Mouse (Mus musculus): ENCODE measurements around the gene 2810459M11Rik. TPM values are rescaled to one million over a fixed set of nuclear protein-coding genes. Genes with fewer than 3 reads are reported as not detected.

Gene 2810459M11Rik
- not detected in 2 replicates for total RNA-seq (2015; ENCODE audit: low replicate concordance)
- not detected in 2 replicates for total RNA-seq (2017; ENCODE audit: low replicate concordance)

DNA sequence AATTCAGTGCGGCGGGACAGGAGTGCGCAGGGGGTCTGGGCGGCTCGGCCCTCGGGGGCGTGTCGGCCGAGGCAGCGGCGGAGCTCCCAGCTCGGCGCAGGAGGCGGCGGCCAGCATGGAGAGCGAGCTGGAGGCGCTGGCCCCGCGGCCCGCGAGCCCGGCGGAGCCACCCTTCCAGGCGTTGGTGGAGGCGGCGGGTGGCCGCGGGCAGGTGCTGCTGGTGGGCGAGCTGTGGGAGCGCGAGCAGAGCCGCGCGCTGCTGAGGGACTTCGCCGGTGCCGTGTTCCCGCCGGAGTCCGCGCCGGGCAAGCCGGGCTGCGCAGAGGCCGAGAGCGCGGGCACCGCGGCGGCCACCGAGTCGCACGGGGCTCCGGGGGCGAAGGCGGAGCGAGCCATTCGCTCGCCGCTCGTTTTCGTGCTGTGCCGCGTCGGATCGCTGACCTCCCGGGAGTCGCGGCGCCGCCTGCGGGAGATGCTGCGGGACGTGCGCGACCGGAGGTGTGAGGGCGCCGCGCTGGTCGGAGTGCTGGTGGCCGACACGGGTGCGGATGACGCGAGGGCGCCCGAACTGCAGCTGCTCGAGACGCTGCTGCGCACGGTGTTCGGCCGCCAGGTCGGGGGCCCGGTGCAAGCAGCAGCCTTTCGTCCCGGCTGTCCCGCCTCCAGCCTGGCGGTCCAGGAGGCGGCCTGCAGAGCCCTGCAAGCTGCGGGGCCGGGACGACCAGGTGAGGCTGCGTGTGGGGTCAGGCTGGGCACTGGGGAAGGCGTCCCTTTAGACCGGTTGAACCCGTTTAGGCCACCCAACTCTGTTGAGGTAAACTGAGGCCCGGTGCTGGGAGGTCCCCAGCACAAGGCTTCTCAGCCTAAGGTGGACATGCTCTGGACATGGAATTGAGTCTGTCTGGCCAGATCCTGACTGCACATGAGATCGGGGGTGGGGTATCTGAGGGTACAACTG is at the start of gene 2810459M11Rik:
Gene 2810459M11Rik (plus strand): TSS at position 16 of the 958 bp plus-strand sequence.
- ATAC-seq (replicated peaks; ENCODE audit: low FRiP score, poor library complexity, severe bottlenecking): no peak

- no peak for ATAC-seq (replicated peaks; ENCODE audit: low FRiP score, poor library complexity, severe bottlenecking)
These were observed 48.4 kb upstream of the 2810459M11Rik start for GRCm38 (mm10) chr1:85997221-85997620.

GRCm38 (mm10) chr1:85998012-85998411 is 47.7 kb upstream of the 2810459M11Rik start:
- no peak for ATAC-seq (replicated peaks; ENCODE audit: low FRiP score, poor library complexity, severe bottlenecking)

GRCm38 (mm10) chr1:85999853-86000570 is 45.7 kb upstream of the 2810459M11Rik start:
- no peak for ATAC-seq (replicated peaks; ENCODE audit: low FRiP score, poor library complexity, severe bottlenecking)

DNA sequence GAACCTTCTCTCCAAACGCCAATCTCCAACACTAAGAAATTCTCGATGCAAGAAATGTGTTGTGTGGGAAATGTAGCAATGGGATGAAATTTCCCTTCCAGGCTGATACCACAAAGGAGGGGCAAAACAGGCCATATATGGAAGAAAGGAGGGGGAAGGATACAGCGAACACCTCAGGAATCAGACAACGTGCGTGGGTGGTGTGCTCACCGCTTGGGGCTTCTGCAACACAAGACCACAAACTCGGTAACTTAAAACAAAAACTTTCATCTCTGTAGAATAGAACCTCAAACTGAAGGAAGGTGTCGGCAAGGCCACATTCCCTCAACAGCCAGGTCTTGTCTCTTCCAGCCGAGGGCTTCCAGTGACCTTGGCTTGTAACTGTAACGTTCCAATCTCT is 40.1 kb upstream of the 2810459M11Rik start:
- no peak for ATAC-seq (replicated peaks; ENCODE audit: low FRiP score, poor library complexity, severe bottlenecking)

DNA sequence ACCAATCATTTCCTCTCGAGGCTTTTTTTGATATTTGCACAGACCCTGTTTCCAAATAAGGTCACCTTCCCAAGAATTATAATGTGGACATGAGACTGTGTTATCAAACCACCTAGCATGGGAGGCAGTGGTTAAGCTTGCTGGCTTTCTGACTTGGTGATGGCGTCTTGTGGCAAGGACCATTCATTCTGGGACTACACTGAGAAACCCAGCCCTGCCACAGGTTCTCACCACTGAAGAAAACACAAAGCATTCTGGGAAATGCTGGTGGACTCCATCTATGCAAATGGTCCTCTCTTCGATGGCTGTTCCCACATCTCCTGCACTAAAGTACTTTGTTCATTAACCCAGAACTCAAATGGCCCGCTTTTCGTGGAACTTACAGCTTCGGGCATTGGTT is 39.6 kb upstream of the 2810459M11Rik start:
- ATAC-seq (replicated peaks; ENCODE audit: low FRiP score, poor library complexity, severe bottlenecking): no peak

- no peak for ATAC-seq (replicated peaks; ENCODE audit: low FRiP score, poor library complexity, severe bottlenecking)
These were observed 37.9 kb upstream of the 2810459M11Rik start for GRCm38 (mm10) chr1:86007778-86008177.

DNA sequence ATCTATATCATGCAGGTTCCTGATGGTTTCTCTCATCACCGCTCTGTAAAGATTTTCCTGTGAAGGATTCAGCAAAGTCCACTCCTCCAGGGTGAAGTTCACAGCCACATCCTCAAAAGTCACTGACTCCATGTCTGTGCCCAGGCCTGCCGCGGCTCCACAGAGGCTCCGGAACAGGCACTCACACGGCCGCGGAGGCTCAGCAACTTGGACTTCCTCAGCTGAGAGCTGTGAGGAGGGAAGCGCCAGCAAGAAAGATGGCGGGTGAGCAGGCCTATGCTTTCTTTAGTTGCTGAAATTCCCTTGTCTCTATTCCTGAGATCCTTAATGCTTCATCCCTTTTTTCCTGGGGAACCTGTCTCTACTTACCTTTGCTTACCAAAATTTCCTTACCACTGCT is 29.9 kb upstream of the 2810459M11Rik start:
- peak; percentile 79 for ATAC-seq (replicated peaks; ENCODE audit: low FRiP score, poor library complexity, severe bottlenecking)

- ATAC-seq (replicated peaks; ENCODE audit: low FRiP score, poor library complexity, severe bottlenecking): no peak
These were observed 29.1 kb upstream of the 2810459M11Rik start, which contains the start of gene Spata3 for GRCm38 (mm10) chr1:86016516-86016915. Gene Spata3, plus strand, starts transcription at chr1:86016816.

GRCm38 (mm10) chr1:86018235-86019055 is 27.2 kb upstream of the 2810459M11Rik start:
- ATAC-seq (replicated peaks; ENCODE audit: low FRiP score, poor library complexity, severe bottlenecking): no peak

GRCm38 (mm10) chr1:86021365-86021989 is 24.2 kb upstream of the 2810459M11Rik start:
- ATAC-seq (replicated peaks; ENCODE audit: low FRiP score, poor library complexity, severe bottlenecking): no peak

DNA sequence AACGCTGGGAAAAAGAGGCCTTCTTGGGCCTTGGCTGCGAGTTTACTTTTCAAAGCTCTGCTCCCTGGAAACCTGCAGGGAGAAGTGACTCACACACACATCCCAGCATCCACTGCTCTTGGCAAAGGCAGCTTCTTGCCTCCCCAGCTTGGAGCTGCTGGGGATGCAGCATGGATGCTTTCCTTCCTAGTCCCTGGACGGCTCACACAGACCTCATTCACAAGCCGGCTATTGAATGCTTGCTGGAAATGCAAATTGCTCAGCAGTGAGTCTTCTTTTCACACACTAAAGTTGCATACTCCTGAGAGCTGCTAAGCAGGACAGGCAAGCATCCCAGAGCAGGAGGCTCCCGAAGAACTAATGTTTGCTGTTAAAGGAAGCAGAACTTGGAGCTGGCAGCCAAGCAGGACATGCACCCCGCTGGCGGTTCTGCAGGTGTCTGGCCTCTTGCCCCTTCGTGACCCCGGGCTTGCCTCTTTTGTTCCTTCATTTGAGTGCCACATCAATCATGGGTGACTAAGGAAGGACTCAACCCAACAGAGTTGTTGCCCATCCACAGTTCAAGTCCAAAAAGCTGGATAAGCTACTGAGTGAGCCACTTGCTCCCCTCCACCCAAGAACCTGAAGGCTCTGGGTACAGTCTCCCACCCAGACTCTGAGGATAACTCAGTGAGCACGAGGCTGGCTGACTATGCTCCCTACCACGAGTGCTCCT is 13.2 kb upstream of the 2810459M11Rik start:
- ATAC-seq (replicated peaks; ENCODE audit: low FRiP score, poor library complexity, severe bottlenecking): no peak

DNA sequence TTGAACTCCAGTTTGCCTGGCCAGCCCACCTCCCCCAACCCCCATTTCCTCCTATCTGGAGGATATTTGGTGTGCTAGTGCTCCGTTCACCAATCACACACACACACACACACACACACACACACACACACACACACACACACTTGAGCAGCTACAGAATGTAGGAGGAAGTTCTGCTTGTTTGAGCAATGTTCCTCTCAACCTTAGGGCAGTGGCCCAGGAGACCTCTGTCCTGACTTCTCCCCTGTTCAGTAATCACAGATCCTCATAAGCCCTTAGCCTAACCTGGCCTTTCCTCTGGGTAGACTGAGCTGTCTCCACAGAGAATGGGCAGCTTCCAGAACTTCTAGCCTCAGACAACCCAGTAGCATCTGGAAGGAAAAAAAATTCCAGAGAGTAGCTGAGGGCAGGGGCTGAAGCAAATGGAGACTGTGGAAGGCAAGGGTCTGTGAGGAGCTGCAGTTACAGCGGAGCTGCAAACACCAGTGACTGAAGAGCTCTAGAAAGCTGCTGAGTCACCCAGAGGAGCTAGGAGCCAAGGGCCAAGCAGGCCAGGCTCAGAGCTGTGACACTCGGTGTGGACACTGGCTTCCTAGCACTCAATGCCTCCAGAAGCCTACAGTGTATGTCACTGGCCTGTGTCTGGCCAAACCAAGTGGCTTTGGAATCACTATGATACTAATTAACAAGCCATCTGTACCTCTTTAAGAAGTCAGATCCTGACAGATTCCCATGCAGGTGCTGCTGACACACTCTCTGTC is 7.3 kb upstream of the 2810459M11Rik start:
- peak; percentile 67; the same call in 1 of the 2 replicates for ATAC-seq (replicated peaks; ENCODE audit: low FRiP score, poor library complexity, severe bottlenecking)

- ATAC-seq (replicated peaks; ENCODE audit: low FRiP score, poor library complexity, severe bottlenecking): no peak
These were observed 5.5 kb upstream of the 2810459M11Rik start for GRCm38 (mm10) chr1:86040131-86040530.

DNA sequence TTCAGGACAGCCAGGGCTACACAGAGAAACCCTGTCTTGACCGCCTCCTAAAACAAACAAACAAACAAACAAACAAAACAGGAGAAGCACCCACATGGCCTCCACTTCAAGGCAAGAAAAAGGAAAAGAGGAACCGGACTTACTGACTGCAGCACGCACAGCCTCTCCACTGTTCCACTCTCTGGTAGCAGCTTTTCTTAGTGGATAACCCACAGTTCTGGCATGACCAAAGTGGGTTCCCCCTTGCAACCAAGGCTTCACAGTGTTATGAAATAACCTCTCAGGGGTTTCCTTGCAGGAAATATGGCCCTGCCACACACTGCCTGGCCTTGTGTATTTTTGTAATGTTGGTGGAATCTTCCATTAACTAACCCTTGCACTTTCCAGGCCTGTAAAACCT is 4.8 kb upstream of the 2810459M11Rik start:
- ATAC-seq (replicated peaks; ENCODE audit: low FRiP score, poor library complexity, severe bottlenecking): no peak

- ATAC-seq (replicated peaks; ENCODE audit: low FRiP score, poor library complexity, severe bottlenecking): no peak
These were observed 607 bp upstream of the 2810459M11Rik start for GRCm38 (mm10) chr1:86045056-86045455.

- ATAC-seq (replicated peaks; ENCODE audit: low FRiP score, poor library complexity, severe bottlenecking): no peak
These were observed 1.3 kb downstream of the 2810459M11Rik start for GRCm38 (mm10) chr1:86046833-86047563.
